Mouse (Mus musculus) urinary bladder, postnatal 0 days (tissue): ENCODE measurements around the gene Olfr3. TPM values are rescaled to one million over a fixed set of nuclear protein-coding genes. Genes with fewer than 3 reads are reported as not detected.

ENCODE experiments used
- polyA plus RNA-seq: library from polyadenylated mRNA; unstranded; fragments of >200 nt; fragmentation: Nextera tagmentation; extraction: Ambion mirVana; gene quantifications from 2 replicates; pipeline ENCODE4 v1.2.1, GENCODE M21; 2015

Gene Olfr3
- not detected in 2 replicates for polyA plus RNA-seq

GRCm38 (mm10) chr2:36816932-36817331, at the start of gene Olfr3:
Olfr3 (minus strand) TSS chr2:36817032.

GRCm38 (mm10) chr2:36862560-36862959, 45.7 kb upstream of the Olfr3 start, which contains the start of gene Olfr351:
Olfr351 (minus strand) TSS chr2:36862660.

GRCm38 (mm10) chr2:36846010-36846409, 29.2 kb upstream of the Olfr3 start, which contains the start of gene Olfr350:
Olfr350 (plus strand) TSS chr2:36846310.

GRCm38 (mm10) chr2:36790238-36790637, 26.6 kb downstream of the Olfr3 start, which contains the start of gene Olfr50:
Olfr50 (plus strand) TSS chr2:36790538.

GRCm38 (mm10) chr2:36783976-36784375, 32.9 kb downstream of the Olfr3 start, which contains the start of gene Olfr348:
Olfr348 (plus strand) TSS chr2:36784276.

Other genes starting within 250 kb of the Olfr3 start
- gene Olfr345, start 177.0 kb downstream of the Olfr3 start, polyA plus RNA-seq = not detected in 2 replicates
- not detected in 2 replicates for gene Olfr346, start 131.2 kb downstream of the Olfr3 start, polyA plus RNA-seq
- gene Olfr347, start 85.1 kb downstream of the Olfr3 start, polyA plus RNA-seq = not detected in 2 replicates
- gene Olfr348, start 32.8 kb downstream of the Olfr3 start, polyA plus RNA-seq = not detected in 2 replicates
- not detected in 2 replicates for gene Olfr50, start 26.5 kb downstream of the Olfr3 start, polyA plus RNA-seq
- not detected in 2 replicates for gene Olfr350, start 29.3 kb upstream of the Olfr3 start, polyA plus RNA-seq
- not detected in 2 replicates for gene Olfr351, start 45.6 kb upstream of the Olfr3 start, polyA plus RNA-seq
- not detected in 2 replicates for gene Olfr352, start 51.4 kb upstream of the Olfr3 start, polyA plus RNA-seq
- not detected in 2 replicates for gene Olfr353, start 75.9 kb upstream of the Olfr3 start, polyA plus RNA-seq
- gene Olfr354, start 88.6 kb upstream of the Olfr3 start, polyA plus RNA-seq = not detected in 2 replicates
- not detected in 2 replicates for gene Olfr355, start 111.9 kb upstream of the Olfr3 start, polyA plus RNA-seq
- gene Olfr356, start 120.1 kb upstream of the Olfr3 start, polyA plus RNA-seq = not detected in 2 replicates
- gene Olfr357, start 176.8 kb upstream of the Olfr3 start, polyA plus RNA-seq = not detected in 2 replicates
- not detected in 2 replicates for gene Olfr358, start 192.3 kb upstream of the Olfr3 start, polyA plus RNA-seq
- not detected in 2 replicates for gene Olfr360, start 248.7 kb upstream of the Olfr3 start, polyA plus RNA-seq